27 mouse cellular contexts compared by ENCODE assay signal in the genomic region with DNA sequence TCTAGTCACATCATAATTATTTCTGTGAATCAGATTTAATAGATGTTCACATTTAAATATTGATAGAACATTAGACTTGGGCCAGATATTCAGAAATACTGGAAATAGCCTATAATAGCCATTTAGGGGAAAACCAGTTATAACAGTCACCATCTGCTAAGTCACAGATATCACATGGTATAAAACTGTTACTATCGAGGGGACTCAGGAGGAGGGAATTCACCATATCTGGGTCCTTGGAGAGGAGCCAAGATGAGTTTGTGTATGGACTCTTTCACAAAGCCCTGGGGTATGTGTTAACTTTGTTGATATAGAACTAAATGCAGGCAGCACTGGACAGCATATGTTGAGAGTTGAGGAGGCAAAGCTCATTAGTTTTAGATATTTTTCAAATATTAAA. TPM values are rescaled to one million over a fixed set of nuclear protein-coding genes. Genes with fewer than 3 reads are reported as not detected.
DNase-seq lines count a peak whose midpoint lies in the region; ATAC-seq and TF ChIP-seq lines count a peak whose summit lies in the region.
"Had no signal": no experiment of that assay in that cellular context is flagged by ENCODE, and none has a peak within 500 bp of the region (broad histone marks: within the 10 kb centered on the region; RNA-seq: fewer than 3 reads in every experiment).

No protein-coding gene starts in this region.

- H3K27me3 ChIP-seq in intestine, embryonic 16.5 days (replicated peaks; ENCODE audit: control insufficient read depth, insufficient read depth, low read length): no peaks in the 10 kb centered on the region
- H3K27me3 ChIP-seq: forebrain, embryonic 13.5 days; hindbrain, embryonic 12.5 days; intestine, embryonic 15.5 days; midbrain, embryonic 15.5 days; Patski had no signal

- no peak for TF ChIP-seq CTCF in brain, embryonic 14.5 days (IDR thresholded peaks at IDR 0.05; ENCODE audit: borderline replicate concordance, extremely low read depth, insufficient read depth, insufficient read length)

- TF ChIP-seq POLR2A in brain, embryonic 14.5 days (IDR thresholded peaks at IDR 0.05; ENCODE audit: borderline replicate concordance, extremely low read depth, insufficient read depth, insufficient read length, poor library complexity, severe bottlenecking): no peak

- peak; percentile 88 for ATAC-seq in erythroid progenitor cell, adult 5-6 weeks (replicated peaks; ENCODE audit: low FRiP score, poor library complexity, severe bottlenecking)
- peak; percentile 97 for ATAC-seq in megakaryocyte progenitor cell, adult 5-6 weeks (replicated peaks; ENCODE audit: poor library complexity)
- no peak for ATAC-seq in intestine, embryonic 16.5 days
- ATAC-seq: forebrain, embryonic 13.5 days; hindbrain, postnatal 0 days; intestine, embryonic 15.5 days; midbrain, embryonic 15.5 days; Patski had no signal

- WGBS in intestine, embryonic 16.5 days: 27% methylated on average over 1 of the region's 1 CpGs

- no peaks in the 10 kb centered on the region for H3K36me3 ChIP-seq in intestine, embryonic 16.5 days (ENCODE audit: control insufficient read depth, insufficient read depth, low read length)

- H3K4me2 ChIP-seq in intestine, embryonic 16.5 days (ENCODE audit: low read depth, low read length): no peak overlapping the region
- H3K4me2 ChIP-seq: forebrain, embryonic 13.5 days; heart, embryonic 11.5 days; hindbrain, embryonic 12.5 days; intestine, embryonic 15.5 days; midbrain, embryonic 15.5 days had no signal

- H3K9me3 ChIP-seq in intestine, embryonic 16.5 days (ENCODE audit: control insufficient read depth, low read length): no peaks in the 10 kb centered on the region
- H3K9me3 ChIP-seq: forebrain, embryonic 13.5 days; hindbrain, embryonic 12.5 days; intestine, embryonic 15.5 days; midbrain, embryonic 10.5 days; midbrain, embryonic 15.5 days had no signal

- no peak overlapping the region for H3K27ac ChIP-seq in intestine, embryonic 16.5 days (ENCODE audit: low read length)
- H3K27ac ChIP-seq: forebrain, embryonic 13.5 days; hindbrain, embryonic 12.5 days; hindbrain, postnatal 0 days; intestine, embryonic 15.5 days; kidney, postnatal 0 days; macrophage; midbrain, embryonic 10.5 days; midbrain, embryonic 15.5 days had no signal

- H3K9ac ChIP-seq in intestine, embryonic 16.5 days (ENCODE audit: low read depth, low read length): no peak overlapping the region
- H3K9ac ChIP-seq: forebrain, embryonic 13.5 days; hindbrain, embryonic 12.5 days; intestine, embryonic 15.5 days; midbrain, embryonic 15.5 days had no signal

- peak; percentile 61 for DNase-seq in MEL-GATA-1-ER (ENCODE audit: extremely low read depth, low read depth)
- DNase-seq in brain, embryonic 14.5 days (ENCODE audit: low read depth): peak; percentile 5
- no peak for DNase-seq in adrenal gland, postnatal 4 days (ENCODE audit: low spot score in 2 of 2)
- no peak for DNase-seq in adrenal gland, adult 18-20 months (ENCODE audit: low spot score in 2 of 2)
- DNase-seq: adrenal gland, postnatal 25 days; B cell, adult 2 months; cerebellum, adult 11-12 months; gastrocnemius, postnatal 14 days; heart, adult 11 months; heart, postnatal 36 days; kidney, adult 8-10 months; lung, postnatal 10 days; spleen, adult 18-20 months; thymus, postnatal 25 days had no signal

- no peak overlapping the region for H3K4me3 ChIP-seq in intestine, embryonic 16.5 days (ENCODE audit: low read length)
- H3K4me3 ChIP-seq: forebrain, embryonic 13.5 days; hindbrain, embryonic 12.5 days; intestine, embryonic 15.5 days; midbrain, embryonic 10.5 days; midbrain, embryonic 15.5 days had no signal

- H3K4me1 ChIP-seq in intestine, embryonic 16.5 days (ENCODE audit: control insufficient read depth, insufficient read depth, low read length): no peaks in the 10 kb centered on the region
- H3K4me1 ChIP-seq: forebrain, embryonic 13.5 days; hindbrain, embryonic 12.5 days; intestine, embryonic 15.5 days; midbrain, embryonic 15.5 days had no signal

RNA-seq across cellular contexts. Expression of a gene that starts 29.5 kb away (rescaled TPM):
- 56.2 and 56.8 TPM in 2 replicates for polyA plus RNA-seq in brain, embryonic 14.5 days (2012; rRNA removed)
- 154 and 179 TPM in 2 replicates for total RNA-seq in erythroid progenitor cell, adult 5-6 weeks (2015; ENCODE audit: low replicate concordance)
- 74.1 and 124 TPM in 2 replicates for total RNA-seq in erythroid progenitor cell, adult 5-6 weeks (2017; ENCODE audit: low replicate concordance)
- total RNA-seq in megakaryocyte progenitor cell, adult 5-6 weeks (2015): 140 and 148 TPM in 2 replicates
- 97.5 and 122 TPM in 2 replicates for total RNA-seq in megakaryocyte progenitor cell, adult 5-6 weeks (2017)
- total RNA-seq in adrenal gland, postnatal 4 days (2021): 10 to 100 TPM; 51.7 to 66.1 TPM
- total RNA-seq in adrenal gland, adult 18-20 months (2021): 10 to 100 TPM; 41.3 to 47.6 TPM
- 42.0 and 44.1 TPM in 2 replicates for polyA plus RNA-seq in intestine, embryonic 16.5 days (2015; fragmentation: Nextera tagmentation; extraction: Ambion mirVana)

Comparison
In these comparisons a context has a peak if more than half of its experiments do, and no peak if none do; other contexts are left out.
1. DNase-seq: peak in MEL-GATA-1-ER (single experiment) and brain, embryonic 14.5 days (single experiment); none in adrenal gland, postnatal 4 days (0 of 2) and adrenal gland, adult 18-20 months (0 of 2).